Mouse (Mus musculus): ENCODE measurements at regions not wholly inside any gene's neighbourhood (a gene's known extent, or its start where the extent isn't known, plus 50 kb on each side); places are given as distances from the start of the nearest gene placed in this dataset.

- TF ChIP-seq UBTF (IDR thresholded peaks at IDR 0.05; ENCODE audit: borderline replicate concordance, insufficient read depth, low read depth, low read length), result no peak
- no peak for TF ChIP-seq ZKSCAN1 (IDR thresholded peaks at IDR 0.05; ENCODE audit: low read depth, low read length)
- TF ChIP-seq NELFE (IDR thresholded peaks at IDR 0.05; ENCODE audit: low read depth, low read length), result no peak
- no peak for TF ChIP-seq SMC3 (IDR thresholded peaks at IDR 0.05; ENCODE audit: low read depth, low read length)
- no peak for TF ChIP-seq CTCF (IDR thresholded peaks at IDR 0.05 in 2 of 3, conservative IDR thresholded peaks at IDR 0.05 in 1 of 3; ENCODE audit: control insufficient read depth in 1 of 3, insufficient read depth in 1 of 3, low read depth in 2 of 3, low read length in 3 of 3, poor library complexity in 1 of 3, severe bottlenecking in 1 of 3)
- no peak for TF ChIP-seq CHD1 (IDR thresholded peaks at IDR 0.05; ENCODE audit: low read depth, low read length)
- TF ChIP-seq JUND (IDR thresholded peaks at IDR 0.05; ENCODE audit: low read depth, low read length), result no peak
- TF ChIP-seq GATA1 (IDR thresholded peaks at IDR 0.05; ENCODE audit: low read depth, low read length), result no peak
- TF ChIP-seq POLR2AphosphoS2 (IDR thresholded peaks at IDR 0.05; ENCODE audit: low read length), result no peak
- TF ChIP-seq EP300 (IDR thresholded peaks at IDR 0.05; ENCODE audit: low read depth in 1 of 2, low read length in 2 of 2), result no peak
- no peak for TF ChIP-seq MEF2A (IDR thresholded peaks at IDR 0.05; ENCODE audit: extremely low read depth, insufficient replicate concordance, low read depth, low read length, poor library complexity, severe bottlenecking)
- no peak for TF ChIP-seq ELF1 (IDR thresholded peaks at IDR 0.05; ENCODE audit: low read depth, low read length)
- Histone ChIP-seq H3K9me3 (replicated peaks; ENCODE audit: insufficient read depth, low read length) (no peaks in the 10 kb centered on the region), H3K4me1 (ENCODE audit: control insufficient read depth in 1 of 2, insufficient read depth in 2 of 2, low read length in 2 of 2) (no peaks in the 10 kb centered on the region), H3K79me2 (ENCODE audit: control insufficient read depth, insufficient read depth, low read length, poor library complexity) (no peaks in the 10 kb centered on the region), H3K27ac (ENCODE audit: control insufficient read depth, low read depth, low read length) (no peak overlapping the region), H3K9ac (ENCODE audit: control insufficient read depth, low read depth, low read length, poor library complexity, severe bottlenecking) (no peak overlapping the region), H3K27me3 (ENCODE audit: control insufficient read depth in 1 of 2, insufficient read depth in 2 of 2, low read length in 2 of 2) (no peaks in the 10 kb centered on the region), H3K36me3 (ENCODE audit: control insufficient read depth in 1 of 2, insufficient read depth in 2 of 2, low read length in 2 of 2) (no peaks in the 10 kb centered on the region), H3K4me3 (ENCODE audit: control insufficient read depth in 1 of 2, insufficient read depth in 1 of 2, low read depth in 2 of 2, low read length in 2 of 2) (no peak overlapping the region)
- no peak for DNase-seq (ENCODE audit: low read depth, low spot score)
These were observed 219.2 kb upstream of the Tmem45b start for GRCm38 (mm10) chr9:31683302-31684081.

- Histone ChIP-seq H3K9me3 (replicated peaks; ENCODE audit: insufficient read depth, low read length) (no peaks in the 10 kb centered on the region), H3K27me3 (ENCODE audit: control insufficient read depth in 1 of 2, insufficient read depth in 2 of 2, low read length in 2 of 2) (no peaks in the 10 kb centered on the region), H3K27ac (ENCODE audit: control insufficient read depth, low read depth, low read length) (no peak overlapping the region), H3K9ac (ENCODE audit: control insufficient read depth, low read depth, low read length, poor library complexity, severe bottlenecking) (no peak overlapping the region), H3K79me2 (ENCODE audit: control insufficient read depth, insufficient read depth, low read length, poor library complexity) (no peaks in the 10 kb centered on the region), H3K4me3 (ENCODE audit: control insufficient read depth in 1 of 2, insufficient read depth in 1 of 2, low read depth in 2 of 2, low read length in 2 of 2) (no peak overlapping the region), H3K36me3 (ENCODE audit: control insufficient read depth in 1 of 2, insufficient read depth in 2 of 2, low read length in 2 of 2) (no peaks in the 10 kb centered on the region), H3K4me1 (ENCODE audit: control insufficient read depth in 1 of 2, insufficient read depth in 2 of 2, low read length in 2 of 2) (no peaks in the 10 kb centered on the region)
- TF ChIP-seq USF2 (IDR thresholded peaks at IDR 0.05; ENCODE audit: borderline replicate concordance in 1 of 2, insufficient read depth in 1 of 2, low read depth in 1 of 2, low read length in 2 of 2) (no peak), ETS1 (IDR thresholded peaks at IDR 0.05; ENCODE audit: low read depth, low read length) (no peak), BHLHE40 (IDR thresholded peaks at IDR 0.05; ENCODE audit: borderline replicate concordance, low read depth, low read length) (no peak), POLR2AphosphoS2 (IDR thresholded peaks at IDR 0.05; ENCODE audit: low read length) (no peak), CHD2 (IDR thresholded peaks at IDR 0.05; ENCODE audit: low read length) (no peak), UBTF (IDR thresholded peaks at IDR 0.05; ENCODE audit: borderline replicate concordance, insufficient read depth, low read depth, low read length) (no peak), RCOR1 (IDR thresholded peaks at IDR 0.05; ENCODE audit: low read depth, low read length) (no peak), SMC3 (IDR thresholded peaks at IDR 0.05; ENCODE audit: low read depth, low read length) (no peak), KAT2A (conservative IDR thresholded peaks at IDR 0.05; ENCODE audit: low read depth, low read length) (no peak), EP300 (IDR thresholded peaks at IDR 0.05; ENCODE audit: low read depth in 1 of 2, low read length in 2 of 2) (no peak), GABPA (IDR thresholded peaks at IDR 0.05; ENCODE audit: low read depth, low read length) (no peak), NELFE (IDR thresholded peaks at IDR 0.05; ENCODE audit: low read depth, low read length) (no peak), MYB (IDR thresholded peaks at IDR 0.05; ENCODE audit: low read depth, low read length) (no peak), SIN3A (IDR thresholded peaks at IDR 0.05; ENCODE audit: low read length) (no peak), MXI1 (IDR thresholded peaks at IDR 0.05; ENCODE audit: low read depth, low read length) (no peak)
- no peak for DNase-seq (ENCODE audit: low read depth, low spot score)
These were observed 218.6 kb upstream of the Tmem45b start for GRCm38 (mm10) chr9:31682893-31683292.

Measured in MEL (cell line).